Mouse (Mus musculus): ENCODE data around the gene Fate1. TPM values are rescaled to one million over a fixed set of nuclear protein-coding genes. Genes with fewer than 3 reads are reported as not detected.
A peak's percentile ranks its signal among the peaks of the same experiment; 100 is the strongest.
"Not testable (repeated sequence)": the region's sequence is repeated elsewhere in the genome, so short reads cannot be mapped to it uniquely, and the experiment has no call there.

The Fate1 gene
- polyA plus RNA-seq (2015; fragmentation: Nextera tagmentation; extraction: Ambion mirVana) = not detected in 2 replicates

DNA sequence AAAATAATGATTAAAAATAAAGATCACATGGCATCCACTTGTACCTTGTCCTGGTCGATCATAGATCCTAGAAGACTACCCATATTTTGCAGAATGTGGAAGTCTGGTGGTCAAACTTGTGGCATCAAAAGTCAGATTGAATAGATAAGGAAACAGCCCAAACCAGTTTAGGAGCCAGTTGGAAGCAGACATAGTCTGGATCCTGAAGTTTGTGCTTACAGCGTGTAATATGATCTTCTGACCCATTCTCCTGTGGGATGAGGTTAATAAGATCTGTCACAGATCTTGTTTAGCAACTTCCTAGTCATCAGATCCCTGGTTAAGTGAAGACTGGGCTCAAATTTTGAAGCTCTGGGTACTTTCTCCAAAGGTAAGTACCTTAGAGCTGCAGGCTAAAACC is at the start of gene Fate1:
TSS of gene Fate1 (plus strand) at position 301 of the 400 bp plus-strand sequence.
- H3K4me1 ChIP-seq = no peaks in the 10 kb centered on the region
- no peaks in the 10 kb centered on the region for H3K9me3 ChIP-seq (replicated peaks)
- H3K9ac ChIP-seq = no peak within 1 kb of the TSS
- 81% methylated on average over 2 of the region's 2 CpGs for WGBS
- H3K4me3 ChIP-seq = no peak within 1 kb of the TSS
- no peak within 1 kb of the TSS for H3K4me2 ChIP-seq
- ATAC-seq = no peak
- H3K27ac ChIP-seq = no peak within 1 kb of the TSS
- no peaks in the 10 kb centered on the region for H3K27me3 ChIP-seq
- no peaks in the 10 kb centered on the region for H3K36me3 ChIP-seq (ENCODE audit: poor library complexity, severe bottlenecking)

DNA sequence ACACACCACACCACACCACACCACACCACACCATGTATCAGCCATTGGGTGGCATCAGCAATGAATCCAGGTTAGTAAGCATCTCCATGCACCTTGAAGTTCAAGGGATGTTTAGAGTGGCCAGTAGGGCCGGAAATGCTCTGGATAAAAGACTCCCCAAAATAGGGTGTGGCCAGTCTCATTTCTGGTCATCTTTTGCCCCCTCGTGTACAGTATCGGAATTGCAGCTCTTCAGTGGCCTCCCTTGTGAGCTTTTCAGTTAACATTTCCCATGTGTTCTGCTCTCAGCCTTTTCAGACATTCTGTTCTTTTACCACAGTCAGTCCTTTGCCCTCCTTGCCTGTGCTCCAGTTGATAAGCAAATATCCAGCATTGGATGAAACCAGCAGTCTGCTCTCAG is 26.2 kb upstream of the Fate1 start:
- Histone ChIP-seq H3K4me1 (no peaks in the 10 kb centered on the region), H3K9ac (no peak overlapping the region), H3K36me3 (ENCODE audit: poor library complexity, severe bottlenecking) (no peaks in the 10 kb centered on the region), H3K4me3 (no peak overlapping the region), H3K27me3 (no peaks in the 10 kb centered on the region), H3K27ac (no peak overlapping the region), H3K9me3 (replicated peaks) (no peaks in the 10 kb centered on the region), H3K4me2 (no peak overlapping the region)
- ATAC-seq = 0 out of 2 replicates have a peak, but pooled peaks have one; percentile 30
- WGBS = 23% methylated on average over 3 of the region's 3 CpGs

DNA sequence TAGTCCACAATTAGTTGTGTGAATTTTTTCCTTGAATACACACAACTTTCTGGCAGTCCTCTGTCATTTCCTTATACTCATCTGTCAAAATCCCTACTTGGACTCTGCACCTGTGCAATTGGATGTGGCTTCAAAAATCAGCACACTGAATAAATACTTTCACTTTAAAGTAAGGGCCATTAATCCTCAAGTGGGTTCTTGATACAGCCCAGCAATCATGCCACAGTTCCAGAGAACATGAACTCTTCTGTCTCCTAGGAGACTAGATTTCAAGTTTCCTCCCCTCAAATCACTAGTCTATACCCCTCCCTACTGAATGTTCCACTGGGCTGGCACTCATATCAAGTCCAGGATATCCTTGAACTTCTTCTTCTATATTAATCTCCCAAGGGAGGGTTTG is 14.4 kb upstream of the Fate1 start:
- Histone ChIP-seq H3K9ac (no peak overlapping the region), H3K4me2 (no peak overlapping the region)
- ATAC-seq = no peak

DNA sequence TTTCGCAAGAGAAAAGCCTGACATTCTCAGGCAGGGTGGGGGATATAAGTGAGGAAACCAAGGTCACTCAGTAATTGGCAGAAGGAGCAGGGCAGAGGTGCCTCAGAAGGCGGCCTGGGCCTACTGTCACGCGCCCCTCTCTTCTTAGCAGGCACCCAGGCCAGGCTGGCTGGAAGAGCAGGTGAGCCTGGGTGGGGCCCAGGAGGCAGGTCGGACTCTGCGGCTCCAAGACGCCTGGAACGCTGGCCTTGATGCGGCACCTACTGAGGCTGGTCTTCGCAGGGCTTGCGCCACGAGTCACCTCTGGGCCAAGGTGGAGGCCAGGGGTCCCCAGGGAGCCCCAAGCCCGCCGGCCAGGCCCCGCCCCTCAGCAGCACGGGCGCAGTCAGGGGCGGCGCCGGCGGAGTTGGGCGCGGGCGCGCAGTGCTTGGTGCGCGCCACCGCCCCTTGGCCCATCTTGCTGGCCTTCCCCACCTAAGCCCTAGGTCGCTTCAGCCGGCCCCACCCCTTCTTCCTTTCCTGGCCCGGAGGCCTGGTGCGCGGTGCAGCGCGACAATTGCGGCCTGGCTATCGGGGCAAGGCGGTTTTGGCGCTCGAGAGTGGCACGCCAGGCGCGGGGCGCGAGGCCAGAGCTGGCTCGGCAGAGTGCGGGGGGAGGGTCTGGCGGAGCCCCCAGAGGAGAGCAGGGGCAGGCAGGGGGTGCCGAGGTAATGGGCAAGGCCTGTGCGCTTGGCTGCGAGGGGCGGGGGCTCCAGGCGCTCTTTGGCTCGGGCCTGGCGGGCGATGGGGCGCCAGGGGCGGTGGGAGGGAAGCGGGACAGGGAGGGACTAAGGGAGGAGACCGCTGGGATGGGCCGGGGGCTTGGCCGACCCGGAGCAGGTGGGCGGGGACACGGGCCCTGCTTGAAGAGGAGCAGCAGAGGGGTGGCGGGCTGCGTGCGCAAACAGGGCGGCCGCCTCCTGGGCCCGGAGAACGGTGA is 10.4 kb upstream of the Fate1 start, which contains the start of gene Prrg3:
TSS of gene Prrg3 (plus strand) at position 552 of the 979 bp plus-strand sequence.
- Histone ChIP-seq H3K4me1 (peaks cover 9% of the 10 kb centered on the region; the same call in 1 of the 2 replicates), H3K27ac (no peak within 1 kb of the TSS), H3K9me3 (replicated peaks) (no peaks in the 10 kb centered on the region), H3K4me3 (peak within 1 kb of the TSS; percentile 50), H3K4me2 (peak within 1 kb of the TSS; percentile 69), H3K27me3 (no peaks in the 10 kb centered on the region), H3K36me3 (ENCODE audit: poor library complexity, severe bottlenecking) (no peaks in the 10 kb centered on the region), H3K9ac (peak within 1 kb of the TSS; percentile 67)
- ATAC-seq = peak; percentile 93
- 14% methylated on average over 55 of the region's 72 CpGs for WGBS

More for the DNA sequence above, 14.4 kb upstream of the Fate1 start:
- H3K36me3 ChIP-seq (ENCODE audit: poor library complexity, severe bottlenecking) = no peaks in the 10 kb centered on the region
- H3K4me1 ChIP-seq = peaks cover 4% of the 10 kb centered on the region; the same call in 1 of the 2 replicates
- no peak overlapping the region for H3K4me3 ChIP-seq
- H3K27me3 ChIP-seq = no peaks in the 10 kb centered on the region
- H3K9me3 ChIP-seq (replicated peaks) = no peaks in the 10 kb centered on the region
- no peak overlapping the region for H3K27ac ChIP-seq

DNA sequence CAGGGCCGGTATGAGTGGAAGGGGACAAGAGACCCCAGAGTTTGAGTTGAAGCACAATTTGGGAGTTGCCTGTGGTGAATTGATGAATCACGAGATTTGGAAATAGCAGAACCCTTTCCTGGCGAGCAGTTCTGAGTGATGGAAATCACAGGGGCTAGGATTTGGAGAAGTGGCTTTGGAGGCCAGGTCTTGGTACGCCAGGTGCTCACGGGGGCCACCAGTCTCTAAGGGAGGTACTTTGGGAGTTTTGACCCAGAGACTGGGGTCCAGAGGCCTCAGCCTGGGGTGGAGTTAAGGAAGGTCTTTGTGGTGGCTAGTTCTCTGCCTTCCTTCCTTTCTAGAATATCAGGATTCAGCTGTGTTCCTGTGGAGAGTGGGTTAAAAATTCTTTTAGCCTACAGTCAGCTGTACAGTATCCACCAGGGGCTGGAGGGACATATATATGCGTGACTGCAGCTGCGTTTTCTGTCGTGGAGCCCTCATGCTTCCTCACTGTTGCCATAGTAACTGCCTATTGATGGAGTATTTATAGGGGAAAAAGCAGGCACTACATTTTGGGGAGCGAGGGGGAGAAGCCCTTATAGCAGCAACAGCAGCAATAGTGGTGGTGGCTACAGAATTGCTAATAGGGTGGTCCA is 9.4 kb upstream of the Fate1 start:
- Histone ChIP-seq H3K9ac (peak overlapping the region; percentile 67), H3K36me3 (ENCODE audit: poor library complexity, severe bottlenecking) (no peaks in the 10 kb centered on the region), H3K4me3 (peak overlapping the region; percentile 50), H3K4me1 (peaks cover 9% of the 10 kb centered on the region; the same call in 1 of the 2 replicates), H3K9me3 (replicated peaks) (no peaks in the 10 kb centered on the region), H3K27me3 (no peaks in the 10 kb centered on the region), H3K27ac (no peak overlapping the region), H3K4me2 (peak overlapping the region; percentile 69)
- WGBS = 33% methylated on average over 9 of the region's 9 CpGs
- peak; percentile 31 for ATAC-seq

DNA sequence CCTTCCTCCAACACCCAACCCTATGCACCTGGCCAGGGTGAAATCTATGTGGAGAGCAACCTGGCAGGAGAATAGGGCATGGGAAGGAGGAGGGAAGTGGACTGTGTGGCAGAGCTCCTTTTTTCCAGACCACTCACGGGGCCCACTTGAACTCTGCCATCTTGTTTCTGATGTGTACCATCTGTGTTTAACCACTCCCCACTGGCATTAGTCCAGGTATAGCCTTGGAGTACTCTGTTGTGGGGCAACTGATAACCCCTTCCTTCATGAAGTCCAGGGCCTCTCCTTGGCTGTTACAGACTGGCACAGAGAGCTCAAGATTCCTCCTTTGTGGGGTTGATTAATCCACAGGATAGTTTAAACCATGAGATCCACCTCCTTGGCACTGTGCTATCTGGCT is 4.6 kb upstream of the Fate1 start:
- ATAC-seq = no peak
- Histone ChIP-seq H3K36me3 (ENCODE audit: poor library complexity, severe bottlenecking) (no peaks in the 10 kb centered on the region), H3K9me3 (replicated peaks) (no peaks in the 10 kb centered on the region), H3K4me3 (no peak overlapping the region), H3K27ac (no peak overlapping the region), H3K27me3 (no peaks in the 10 kb centered on the region), H3K9ac (no peak overlapping the region), H3K4me1 (peaks cover 6% of the 10 kb centered on the region; the same call in 1 of the 2 replicates), H3K4me2 (no peak overlapping the region)
- 100% methylated on average over 1 of the region's 1 CpGs for WGBS

DNA sequence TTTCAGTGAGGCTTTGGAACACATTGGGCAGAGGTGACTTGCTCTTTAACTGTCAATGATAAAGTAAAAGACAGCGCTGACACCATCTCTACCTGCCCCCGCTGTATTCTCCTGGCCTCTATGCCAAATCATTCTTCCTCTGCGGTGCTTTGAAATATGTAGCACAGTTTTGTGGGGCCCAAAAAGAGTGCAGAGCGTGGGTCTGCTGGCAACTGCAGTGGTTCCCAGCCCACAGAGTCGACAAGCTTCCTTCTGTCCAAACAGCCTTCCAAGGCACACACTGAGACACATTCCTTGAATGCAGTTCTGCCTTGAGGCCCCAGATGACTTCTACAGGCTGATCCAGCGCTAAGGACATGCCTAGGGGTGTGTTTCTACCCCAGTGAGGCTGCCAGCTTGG is 4.0 kb upstream of the Fate1 start:
- 82% methylated on average over 6 of the region's 6 CpGs for WGBS
- Histone ChIP-seq H3K27me3 (no peaks in the 10 kb centered on the region), H3K9ac (no peak overlapping the region), H3K27ac (no peak overlapping the region), H3K4me1 (no peaks in the 10 kb centered on the region), H3K9me3 (replicated peaks) (no peaks in the 10 kb centered on the region), H3K36me3 (ENCODE audit: poor library complexity, severe bottlenecking) (no peaks in the 10 kb centered on the region), H3K4me3 (no peak overlapping the region), H3K4me2 (no peak overlapping the region)
- no peak for ATAC-seq

DNA sequence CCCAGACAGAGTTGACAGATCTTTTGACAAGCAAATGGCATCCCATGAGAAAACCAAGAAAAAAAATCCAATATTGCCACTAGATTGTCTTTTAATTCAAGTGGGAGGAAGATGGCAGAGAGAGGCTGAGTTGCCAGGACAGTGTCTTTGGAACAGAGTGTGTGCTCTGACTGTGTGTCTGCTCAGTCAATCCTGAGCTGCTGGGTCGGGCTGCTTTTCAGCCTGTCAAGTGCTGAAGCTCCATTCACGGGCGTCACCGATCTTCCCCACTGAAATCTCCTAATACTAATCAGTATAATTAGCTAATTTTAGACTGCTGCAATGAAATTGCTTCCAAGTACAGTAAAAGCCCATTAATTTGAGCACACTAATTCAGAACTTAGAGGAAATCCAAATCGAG is 1.5 kb upstream of the Fate1 start:
- H3K4me3 ChIP-seq = no peak overlapping the region
- no peak overlapping the region for H3K4me2 ChIP-seq
- no peak overlapping the region for H3K27ac ChIP-seq
- no peaks in the 10 kb centered on the region for H3K36me3 ChIP-seq (ENCODE audit: poor library complexity, severe bottlenecking)
- no peak for ATAC-seq
- 47% methylated on average over 5 of the region's 5 CpGs for WGBS
- H3K9ac ChIP-seq = no peak overlapping the region
- no peaks in the 10 kb centered on the region for H3K9me3 ChIP-seq (replicated peaks)
- H3K27me3 ChIP-seq = no peaks in the 10 kb centered on the region
- no peaks in the 10 kb centered on the region for H3K4me1 ChIP-seq

DNA sequence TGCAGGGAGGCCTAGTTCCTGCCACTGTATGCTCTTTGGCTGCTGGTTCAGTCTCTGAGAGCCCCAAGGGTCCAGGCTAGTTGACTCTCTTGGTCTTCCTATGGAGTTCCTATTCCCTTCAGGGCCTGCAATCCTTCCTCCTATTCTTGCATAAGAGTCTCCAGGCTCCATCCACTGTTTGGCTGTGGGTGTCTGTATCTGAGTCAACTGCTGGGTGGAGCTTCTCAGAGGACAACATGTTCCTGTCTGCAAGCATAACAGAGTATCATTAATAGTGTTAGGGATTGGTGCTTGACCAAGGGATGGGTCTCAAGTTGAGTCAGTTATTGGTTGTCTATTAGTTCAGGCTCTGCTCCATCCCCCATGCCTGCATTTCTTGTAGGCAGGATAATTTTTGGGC is 4.9 kb downstream of the Fate1 start:
- not testable (repeated sequence) for H3K4me1 ChIP-seq; ATAC-seq; H3K27ac ChIP-seq; H3K27me3 ChIP-seq; H3K36me3 ChIP-seq (ENCODE audit: poor library complexity, severe bottlenecking); H3K9me3 ChIP-seq (replicated peaks); H3K4me2 ChIP-seq; H3K9ac ChIP-seq; H3K4me3 ChIP-seq

DNA sequence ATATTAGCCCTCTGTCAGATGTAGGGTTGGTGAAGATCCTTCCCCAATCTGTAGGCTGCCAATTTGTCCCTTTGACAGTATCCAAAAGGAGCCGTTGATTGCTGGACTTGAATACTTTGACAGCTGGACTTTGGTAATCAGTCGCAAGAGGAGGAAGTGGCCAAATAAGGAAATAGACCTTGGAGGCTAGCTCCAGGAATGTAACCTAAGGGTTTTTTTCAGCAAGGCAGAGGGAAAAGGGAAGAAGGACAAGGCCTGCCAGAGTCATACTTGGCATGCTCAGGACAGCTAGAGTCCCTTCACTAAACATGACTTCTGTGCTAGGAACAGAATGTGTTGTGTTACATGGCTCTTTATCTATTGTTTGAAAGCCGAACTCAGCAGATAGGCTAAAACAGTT is 7.7 kb downstream of the Fate1 start:
- Histone ChIP-seq H3K4me1 (no peaks in the 10 kb centered on the region), H3K9ac (no peak overlapping the region), H3K27ac (no peak overlapping the region), H3K4me3 (no peak overlapping the region), H3K36me3 (ENCODE audit: poor library complexity, severe bottlenecking) (no peaks in the 10 kb centered on the region), H3K9me3 (replicated peaks) (no peaks in the 10 kb centered on the region), H3K27me3 (no peaks in the 10 kb centered on the region), H3K4me2 (no peak overlapping the region)
- no peak for ATAC-seq
- WGBS = 72% methylated on average over 3 of the region's 3 CpGs

DNA sequence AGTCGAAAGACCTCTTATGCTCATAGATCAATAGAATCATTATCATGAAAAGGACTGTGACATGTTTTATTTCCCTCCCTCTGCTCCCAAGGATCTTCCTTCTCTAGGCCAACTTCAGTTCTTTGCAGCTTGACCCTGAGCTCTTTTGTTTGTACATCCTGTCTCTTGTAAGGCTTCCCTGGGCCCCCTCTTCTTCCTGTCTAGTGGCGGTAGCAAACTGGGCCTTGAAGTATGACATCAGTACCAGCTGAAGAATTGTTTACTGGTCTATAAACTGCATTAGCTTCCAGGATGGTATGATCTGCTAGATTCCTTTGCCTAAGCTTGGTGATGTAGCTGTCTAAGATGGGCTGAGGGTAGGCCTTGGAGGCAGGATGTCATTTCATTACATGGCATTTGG is 8.5 kb downstream of the Fate1 start:
- no peak for ATAC-seq

DNA sequence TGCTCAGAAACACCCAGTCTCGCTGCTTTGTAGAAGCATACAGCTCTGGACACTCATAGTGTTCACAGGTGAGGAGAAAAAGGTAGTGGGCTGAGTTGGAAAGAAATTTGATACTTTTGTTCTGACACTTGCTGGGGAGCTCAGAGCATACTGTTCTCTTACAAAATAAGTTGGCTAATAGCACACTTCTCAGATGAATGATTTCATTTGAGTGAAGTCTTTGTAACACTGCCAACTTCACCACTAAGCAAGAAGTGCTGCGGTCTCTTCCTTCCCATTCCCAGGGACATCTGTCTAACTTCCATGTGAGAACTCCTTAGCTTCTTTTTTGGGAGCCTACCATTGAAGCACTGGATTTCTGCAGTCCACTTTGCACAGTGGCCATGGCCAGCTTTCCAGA is 10.4 kb downstream of the Fate1 start:
- Histone ChIP-seq H3K27me3 (no peaks in the 10 kb centered on the region), H3K4me3 (no peak overlapping the region), H3K4me2 (no peak overlapping the region), H3K9ac (no peak overlapping the region), H3K9me3 (replicated peaks) (no peaks in the 10 kb centered on the region), H3K4me1 (no peaks in the 10 kb centered on the region), H3K36me3 (ENCODE audit: poor library complexity, severe bottlenecking) (no peaks in the 10 kb centered on the region), H3K27ac (no peak overlapping the region)
- no peak for ATAC-seq
- 61% methylated on average over 2 of the region's 2 CpGs for WGBS

More for the DNA sequence above, 8.5 kb downstream of the Fate1 start:
- H3K27ac ChIP-seq = no peak overlapping the region
- no peaks in the 10 kb centered on the region for H3K9me3 ChIP-seq (replicated peaks)
- H3K27me3 ChIP-seq = no peaks in the 10 kb centered on the region
- WGBS = 74% methylated on average over 2 of the region's 2 CpGs
- H3K9ac ChIP-seq = no peak overlapping the region
- H3K4me2 ChIP-seq = no peak overlapping the region
- H3K36me3 ChIP-seq (ENCODE audit: poor library complexity, severe bottlenecking) = no peaks in the 10 kb centered on the region
- no peaks in the 10 kb centered on the region for H3K4me1 ChIP-seq
- H3K4me3 ChIP-seq = no peak overlapping the region

All from forebrain, embryonic 13.5 days (tissue).